Mouse (Mus musculus) forelimb bud, embryonic 11.5 days (tissue): ENCODE results near the gene Tnpo2.

Source experiments
- DNase-seq: peaks from one replicate; pipeline ENCODE4 v3.0.0-alpha.2; 2012; ENCODE audit warnings: low read depth, low spot score

The Tnpo2 gene

GRCm38 (mm10) chr8:85036718-85037365, at the start of gene Tnpo2:
Gene Tnpo2, plus strand, starts transcription at chr8:85036915.
- peak; percentile 97 for DNase-seq

- no peak for DNase-seq
These were observed 49.3 kb upstream of the Tnpo2 start for GRCm38 (mm10) chr8:84987388-84987787.

- no peak for DNase-seq
These were observed 48.8 kb upstream of the Tnpo2 start for GRCm38 (mm10) chr8:84987903-84988302.

- no peak for DNase-seq
These were observed 47.4 kb upstream of the Tnpo2 start for GRCm38 (mm10) chr8:84989311-84989731.

GRCm38 (mm10) chr8:84989810-84990209, 46.9 kb upstream of the Tnpo2 start:
- peak; percentile 92 for DNase-seq

- peak; percentile 99 for DNase-seq
These were observed 46.4 kb upstream of the Tnpo2 start, which contains the start of gene Hook2 for GRCm38 (mm10) chr8:84990349-84990748. Gene Hook2, plus strand, starts transcription at chr8:84990603.

GRCm38 (mm10) chr8:84990836-84991235, 45.9 kb upstream of the Tnpo2 start:
- DNase-seq, result no peak

- no peak for DNase-seq
These were observed 42.3 kb upstream of the Tnpo2 start for GRCm38 (mm10) chr8:84994375-84994774.

- DNase-seq, result no peak
These were observed 41.0 kb upstream of the Tnpo2 start for GRCm38 (mm10) chr8:84995680-84996079.

GRCm38 (mm10) chr8:84996978-84997377, 39.7 kb upstream of the Tnpo2 start:
- DNase-seq, result no peak

GRCm38 (mm10) chr8:84997649-84998295, 38.9 kb upstream of the Tnpo2 start:
- DNase-seq, result peak; percentile 85

GRCm38 (mm10) chr8:85007686-85008085, 29.0 kb upstream of the Tnpo2 start:
- no peak for DNase-seq

- DNase-seq, result no peak
These were observed 25.5 kb upstream of the Tnpo2 start for GRCm38 (mm10) chr8:85011242-85011641.

- DNase-seq, result peak; percentile 73
These were observed 23.4 kb upstream of the Tnpo2 start for GRCm38 (mm10) chr8:85013230-85013840.

- DNase-seq, result no peak
These were observed 22.3 kb upstream of the Tnpo2 start, which contains the start of gene Best2 for GRCm38 (mm10) chr8:85014431-85014830. Gene Best2, minus strand, starts transcription at chr8:85014531.

GRCm38 (mm10) chr8:85016724-85017123, 20.0 kb upstream of the Tnpo2 start:
- DNase-seq, result no peak

GRCm38 (mm10) chr8:85017209-85017608, 19.5 kb upstream of the Tnpo2 start:
- no peak for DNase-seq

- DNase-seq, result no peak
These were observed 15.1 kb upstream of the Tnpo2 start for GRCm38 (mm10) chr8:85021514-85022055.

- DNase-seq, result no peak
These were observed 12.9 kb upstream of the Tnpo2 start for GRCm38 (mm10) chr8:85023846-85024245.

GRCm38 (mm10) chr8:85025098-85025932, 11.4 kb upstream of the Tnpo2 start, which contains the start of gene Asna1:
Gene Asna1, minus strand, starts transcription at chr8:85025281.
- peak; percentile 96 for DNase-seq
